Mouse (Mus musculus): ENCODE measurements around the gene Gm34653.
"Not testable (repeated sequence)": the region's sequence is repeated elsewhere in the genome, so short reads cannot be mapped to it uniquely, and the experiment has no call there.

Gm34653 gene

GRCm38 (mm10) chr2:34815893-34816292, 16.9 kb upstream of the Gm34653 start:
- not testable (repeated sequence) for DNase-seq (ENCODE audit: low spot score in 2 of 2)

GRCm38 (mm10) chr2:34818492-34818891, 14.3 kb upstream of the Gm34653 start:
- no peak for DNase-seq (ENCODE audit: low spot score in 2 of 2)

GRCm38 (mm10) chr2:34825827-34826459, 6.9 kb upstream of the Gm34653 start, which contains the start of gene Fbxw2:
Gene Fbxw2 (minus strand): TSS chr2:34826311.
- peak; percentile 95 to 96 for DNase-seq (ENCODE audit: low spot score in 2 of 2)

GRCm38 (mm10) chr2:34826460-34827231, 6.2 kb upstream of the Gm34653 start:
- DNase-seq (ENCODE audit: low spot score in 2 of 2), result no peak

- DNase-seq (ENCODE audit: low spot score in 2 of 2), result no peak
These were observed 5.2 kb upstream of the Gm34653 start for GRCm38 (mm10) chr2:34827591-34827990.

- no peak for DNase-seq (ENCODE audit: low spot score in 2 of 2)
These were observed 4.8 kb upstream of the Gm34653 start for GRCm38 (mm10) chr2:34828026-34828425.

GRCm38 (mm10) chr2:34830066-34830465, 2.7 kb upstream of the Gm34653 start:
- not testable (repeated sequence) for DNase-seq (ENCODE audit: low spot score in 2 of 2)

GRCm38 (mm10) chr2:34833624-34834023, 817 bp downstream of the Gm34653 start:
- no peak for DNase-seq (ENCODE audit: low spot score in 2 of 2)

GRCm38 (mm10) chr2:34835669-34836068, 2.9 kb downstream of the Gm34653 start:
- no peak for DNase-seq (ENCODE audit: low spot score in 2 of 2)

- DNase-seq (ENCODE audit: low spot score in 2 of 2), result not testable (repeated sequence)
These were observed 7.3 kb downstream of the Gm34653 start for GRCm38 (mm10) chr2:34840143-34840542.

GRCm38 (mm10) chr2:34841706-34842105, 8.9 kb downstream of the Gm34653 start:
- DNase-seq (ENCODE audit: low spot score in 2 of 2), result peak; percentile 70 to 80

- no peak for DNase-seq (ENCODE audit: low spot score in 2 of 2)
These were observed 10.6 kb downstream of the Gm34653 start for GRCm38 (mm10) chr2:34843211-34843939.

- DNase-seq (ENCODE audit: low spot score in 2 of 2), result no peak
These were observed 14.9 kb downstream of the Gm34653 start for GRCm38 (mm10) chr2:34847702-34848101.

GRCm38 (mm10) chr2:34855265-34855664, 22.5 kb downstream of the Gm34653 start:
- DNase-seq (ENCODE audit: low spot score in 2 of 2), result no peak

- no peak for DNase-seq (ENCODE audit: low spot score in 2 of 2)
These were observed 24.9 kb downstream of the Gm34653 start for GRCm38 (mm10) chr2:34857728-34858127.

GRCm38 (mm10) chr2:34869680-34870079, 36.9 kb downstream of the Gm34653 start:
- no peak for DNase-seq (ENCODE audit: low spot score in 2 of 2)

- peak; percentile 96 to 97 for DNase-seq (ENCODE audit: low spot score in 2 of 2)
These were observed 38.0 kb downstream of the Gm34653 start for GRCm38 (mm10) chr2:34870520-34871474.

- no peak for DNase-seq (ENCODE audit: low spot score in 2 of 2)
These were observed 41.5 kb downstream of the Gm34653 start, which contains the start of gene Cutal for GRCm38 (mm10) chr2:34874271-34874670. Gene Cutal (plus strand): TSS chr2:34874396.

- no peak for DNase-seq (ENCODE audit: low spot score in 2 of 2)
These were observed 42.1 kb downstream of the Gm34653 start, which contains the start of gene Psmd5 for GRCm38 (mm10) chr2:34874816-34875345. Gene Psmd5 (minus strand): TSS chr2:34874968.

GRCm38 (mm10) chr2:34880054-34880453, 47.2 kb downstream of the Gm34653 start:
- no peak for DNase-seq (ENCODE audit: low spot score in 2 of 2)

GRCm38 (mm10) chr2:34882757-34883156, 50.0 kb downstream of the Gm34653 start:
- DNase-seq (ENCODE audit: low spot score in 2 of 2), result no peak

Measured in right cerebral cortex, postnatal 10 days (tissue).